Mouse (Mus musculus): ENCODE data around the gene Brms1l. TPM values are rescaled to one million over a fixed set of nuclear protein-coding genes. Genes with fewer than 3 reads are reported as not detected.
"Not testable (repeated sequence)": the region's sequence is repeated elsewhere in the genome, so short reads cannot be mapped to it uniquely, and the experiment has no call there.

Gene Brms1l
- polyA plus RNA-seq (2015; fragmentation: Nextera tagmentation; extraction: Ambion mirVana): 57.5 and 60.8 TPM in 2 replicates

DNA sequence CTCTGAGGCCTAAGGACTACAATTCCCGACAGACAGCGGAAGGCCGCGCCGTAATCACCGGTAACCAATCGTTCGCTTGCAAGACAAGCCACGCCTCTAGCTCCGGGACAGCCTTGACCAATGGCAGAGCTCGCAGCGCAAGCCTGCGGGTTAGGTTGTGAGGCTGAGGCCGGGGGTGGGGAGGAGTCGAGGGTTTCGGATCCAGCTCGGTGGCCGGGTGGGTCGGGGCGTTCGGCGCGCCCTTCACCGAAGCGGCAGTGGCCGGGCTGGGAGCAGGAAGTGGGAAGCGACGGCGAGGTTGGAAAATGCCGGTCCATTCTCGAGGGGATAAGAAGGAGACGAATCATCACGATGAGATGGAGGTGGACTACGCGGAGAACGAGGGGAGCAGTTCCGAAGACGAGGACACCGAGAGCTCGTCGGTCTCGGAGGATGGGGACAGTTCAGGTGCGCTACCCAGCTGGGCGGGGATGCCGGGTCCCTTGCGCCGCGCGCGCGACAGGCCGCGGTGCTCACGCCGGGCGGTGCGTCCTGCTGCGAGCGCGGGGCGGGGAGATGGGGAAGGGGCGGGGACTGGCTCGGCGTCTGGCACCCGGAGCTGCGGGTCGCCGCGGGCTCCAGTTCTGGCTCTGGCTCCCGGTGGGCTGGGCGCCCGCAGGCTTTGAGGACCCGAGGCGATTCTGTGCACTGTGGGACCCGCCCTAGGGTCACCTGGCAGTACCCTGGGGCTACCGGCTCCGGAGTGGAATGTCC is at the start of gene Brms1l:
TSS of gene Brms1l (plus strand) at position 126 of the 753 bp plus-strand sequence.
- Histone ChIP-seq H3K4me2 (replicated peaks) (peak within 1 kb of the TSS; percentile 78), H3K9ac (replicated peaks) (peak within 1 kb of the TSS; percentile 79), H3K27me3 (no peaks in the 10 kb centered on the region), H3K9me3 (no peaks in the 10 kb centered on the region), H3K36me3 (no peaks in the 10 kb centered on the region), H3K4me1 (peaks cover 13% of the 10 kb centered on the region), H3K4me3 (peak within 1 kb of the TSS; percentile 91), H3K27ac (replicated peaks) (peak within 1 kb of the TSS; percentile 94)
- WGBS: under 1% methylated on average over 73 of the region's 77 CpGs
- peak; percentile 100 for ATAC-seq (replicated peaks)

DNA sequence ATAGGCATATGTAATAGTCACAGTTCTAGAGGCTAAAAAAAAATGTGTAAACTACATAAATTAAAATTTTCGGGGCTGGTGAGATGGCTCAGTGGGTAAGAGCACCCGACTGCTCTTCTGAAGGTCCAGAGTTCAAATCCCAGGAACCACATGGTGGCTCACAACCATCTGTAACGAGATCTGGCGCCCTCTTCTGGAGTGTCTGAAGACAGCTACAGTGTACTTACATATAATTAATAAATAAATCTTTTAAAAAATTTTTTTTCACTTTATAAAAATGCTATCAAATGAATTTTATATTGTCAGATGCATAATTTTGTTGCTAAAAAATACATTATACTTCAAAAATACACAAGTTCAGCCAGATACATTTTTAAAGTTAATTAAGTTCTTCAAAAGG is 41.6 kb upstream of the Brms1l start:
- H3K4me3 ChIP-seq; H3K36me3 ChIP-seq; H3K4me1 ChIP-seq; H3K4me2 ChIP-seq (replicated peaks); ATAC-seq (replicated peaks); H3K9ac ChIP-seq (replicated peaks); H3K27me3 ChIP-seq; H3K27ac ChIP-seq (replicated peaks); H3K9me3 ChIP-seq: not testable (repeated sequence)
- WGBS: 82% methylated on average over 4 of the region's 4 CpGs

GRCm38 (mm10) chr12:55797103-55797502 is 39.0 kb upstream of the Brms1l start:
- no peak for ATAC-seq (replicated peaks)
- H3K4me2 ChIP-seq (replicated peaks): no peak overlapping the region
- WGBS: 84% methylated on average over 3 of the region's 3 CpGs
- no peak overlapping the region for H3K27ac ChIP-seq (replicated peaks)
- no peaks in the 10 kb centered on the region for H3K9me3 ChIP-seq
- no peaks in the 10 kb centered on the region for H3K4me1 ChIP-seq
- H3K9ac ChIP-seq (replicated peaks): no peak overlapping the region
- no peaks in the 10 kb centered on the region for H3K27me3 ChIP-seq
- H3K4me3 ChIP-seq: no peak overlapping the region
- H3K36me3 ChIP-seq: no peaks in the 10 kb centered on the region

- H3K4me2 ChIP-seq (replicated peaks): no peak overlapping the region
- no peak for ATAC-seq (replicated peaks)
- no peak overlapping the region for H3K27ac ChIP-seq (replicated peaks)
- H3K36me3 ChIP-seq: no peaks in the 10 kb centered on the region
- no peak overlapping the region for H3K9ac ChIP-seq (replicated peaks)
- 92% methylated on average over 4 of the region's 4 CpGs for WGBS
- no peak overlapping the region for H3K4me3 ChIP-seq
- H3K4me1 ChIP-seq: no peaks in the 10 kb centered on the region
- no peaks in the 10 kb centered on the region for H3K27me3 ChIP-seq
- H3K9me3 ChIP-seq: no peaks in the 10 kb centered on the region
These were observed 37.4 kb upstream of the Brms1l start for GRCm38 (mm10) chr12:55798745-55799144.

DNA sequence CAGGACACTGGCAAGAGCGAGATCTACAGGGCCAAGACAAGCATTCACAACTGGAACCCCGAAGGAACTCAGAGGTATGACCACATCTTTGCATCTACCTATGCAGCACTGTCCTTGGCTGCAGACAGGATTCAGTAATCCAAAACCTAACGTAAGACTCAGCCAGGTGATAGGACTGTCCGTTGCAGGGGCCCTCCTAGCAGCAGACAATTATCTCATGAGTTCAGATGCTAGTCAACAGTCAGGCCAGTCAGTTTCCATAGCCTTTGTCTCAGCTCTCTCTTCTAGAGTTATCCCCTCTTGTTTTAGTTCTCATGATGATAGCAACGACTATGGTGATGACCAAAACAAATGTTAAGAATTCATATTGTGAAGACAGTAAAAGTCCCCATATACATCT is 36.0 kb upstream of the Brms1l start:
- no peak for ATAC-seq (replicated peaks)
- H3K27ac ChIP-seq (replicated peaks): no peak overlapping the region
- 87% methylated on average over 5 of the region's 5 CpGs for WGBS

DNA sequence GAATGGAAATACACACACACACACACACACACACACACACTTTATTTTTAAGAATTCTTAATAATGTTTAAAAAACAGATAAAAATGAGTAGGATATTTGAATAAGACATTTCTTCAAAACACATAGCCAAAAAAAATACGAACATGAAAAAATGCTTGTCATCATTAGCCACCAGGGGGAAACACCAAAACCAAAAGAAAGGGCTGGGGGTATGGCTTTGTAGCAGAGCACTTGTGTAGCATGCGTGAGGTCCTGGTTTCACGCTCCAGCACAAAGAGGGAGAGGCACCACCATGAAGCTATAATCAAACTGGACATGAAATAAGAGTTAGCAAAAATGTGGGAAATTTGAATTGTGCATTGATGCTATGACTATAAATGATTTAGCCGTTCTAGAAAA is 35.0 kb upstream of the Brms1l start:
- Histone ChIP-seq H3K36me3 (no peaks in the 10 kb centered on the region), H3K9me3 (no peaks in the 10 kb centered on the region), H3K9ac (replicated peaks) (no peak overlapping the region), H3K4me2 (replicated peaks) (no peak overlapping the region), H3K4me3 (no peak overlapping the region), H3K27ac (replicated peaks) (no peak overlapping the region), H3K4me1 (peaks cover 3% of the 10 kb centered on the region; the same call in 1 of the 2 replicates), H3K27me3 (no peaks in the 10 kb centered on the region)
- no peak for ATAC-seq (replicated peaks)
- WGBS: 93% methylated on average over 4 of the region's 4 CpGs

More for the DNA sequence above, 36.0 kb upstream of the Brms1l start:
- no peaks in the 10 kb centered on the region for H3K36me3 ChIP-seq
- H3K4me3 ChIP-seq: no peak overlapping the region
- no peaks in the 10 kb centered on the region for H3K9me3 ChIP-seq
- H3K27me3 ChIP-seq: no peaks in the 10 kb centered on the region
- H3K4me2 ChIP-seq (replicated peaks): no peak overlapping the region
- peaks cover under 1% of the 10 kb centered on the region; the same call in 1 of the 2 replicates for H3K4me1 ChIP-seq
- H3K9ac ChIP-seq (replicated peaks): no peak overlapping the region

DNA sequence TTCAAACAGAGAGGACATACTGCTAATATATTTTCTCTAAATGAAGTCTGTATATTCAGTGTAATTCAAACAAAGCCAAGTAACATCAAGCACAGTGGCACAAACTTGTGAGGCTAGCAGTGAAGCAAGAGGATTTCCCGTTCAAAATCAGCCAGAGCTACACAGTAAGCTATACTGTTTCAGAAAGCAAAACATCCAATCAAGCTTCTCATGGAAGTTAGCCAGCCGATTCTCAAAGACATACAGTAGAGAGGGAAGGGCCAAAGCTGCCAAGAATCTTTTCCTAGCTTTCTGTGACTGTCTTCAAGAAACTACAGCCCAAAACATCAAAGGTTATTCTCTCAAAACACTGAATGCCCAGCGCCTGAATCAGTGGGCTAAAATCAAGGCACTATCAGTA is 31.1 kb upstream of the Brms1l start:
- Histone ChIP-seq H3K4me1 (peaks cover 3% of the 10 kb centered on the region; the same call in 1 of the 2 replicates), H3K27ac (replicated peaks) (peak overlapping the region; percentile 1; the same call in 1 of the 2 replicates), H3K4me3 (no peak overlapping the region), H3K9ac (replicated peaks) (no peak overlapping the region), H3K36me3 (no peaks in the 10 kb centered on the region), H3K27me3 (no peaks in the 10 kb centered on the region), H3K4me2 (replicated peaks) (no peak overlapping the region), H3K9me3 (no peaks in the 10 kb centered on the region)
- 28% methylated on average over 3 of the region's 3 CpGs for WGBS
- ATAC-seq (replicated peaks): no peak

- Histone ChIP-seq H3K4me3 (no peak overlapping the region), H3K36me3 (no peaks in the 10 kb centered on the region), H3K4me1 (peaks cover 13% of the 10 kb centered on the region), H3K27me3 (no peaks in the 10 kb centered on the region), H3K9me3 (no peaks in the 10 kb centered on the region), H3K9ac (replicated peaks) (no peak overlapping the region), H3K27ac (replicated peaks) (no peak overlapping the region), H3K4me2 (replicated peaks) (no peak overlapping the region)
- 96% methylated on average over 5 of the region's 5 CpGs for WGBS
- no peak for ATAC-seq (replicated peaks)
These were observed 19.6 kb upstream of the Brms1l start for GRCm38 (mm10) chr12:55816488-55816887.

GRCm38 (mm10) chr12:55820119-55820660 is 15.9 kb upstream of the Brms1l start:
- H3K36me3 ChIP-seq: no peaks in the 10 kb centered on the region
- peaks cover 13% of the 10 kb centered on the region for H3K4me1 ChIP-seq
- WGBS: 2% methylated on average over 27 of the region's 35 CpGs
- peak overlapping the region; percentile 93 for H3K9ac ChIP-seq (replicated peaks)
- H3K9me3 ChIP-seq: no peaks in the 10 kb centered on the region
- H3K27ac ChIP-seq (replicated peaks): peak overlapping the region; percentile 97
- peak overlapping the region; percentile 97 for H3K4me3 ChIP-seq
- peak overlapping the region; percentile 71 for H3K4me2 ChIP-seq (replicated peaks)
- ATAC-seq (replicated peaks): peak; percentile 26
- no peaks in the 10 kb centered on the region for H3K27me3 ChIP-seq

DNA sequence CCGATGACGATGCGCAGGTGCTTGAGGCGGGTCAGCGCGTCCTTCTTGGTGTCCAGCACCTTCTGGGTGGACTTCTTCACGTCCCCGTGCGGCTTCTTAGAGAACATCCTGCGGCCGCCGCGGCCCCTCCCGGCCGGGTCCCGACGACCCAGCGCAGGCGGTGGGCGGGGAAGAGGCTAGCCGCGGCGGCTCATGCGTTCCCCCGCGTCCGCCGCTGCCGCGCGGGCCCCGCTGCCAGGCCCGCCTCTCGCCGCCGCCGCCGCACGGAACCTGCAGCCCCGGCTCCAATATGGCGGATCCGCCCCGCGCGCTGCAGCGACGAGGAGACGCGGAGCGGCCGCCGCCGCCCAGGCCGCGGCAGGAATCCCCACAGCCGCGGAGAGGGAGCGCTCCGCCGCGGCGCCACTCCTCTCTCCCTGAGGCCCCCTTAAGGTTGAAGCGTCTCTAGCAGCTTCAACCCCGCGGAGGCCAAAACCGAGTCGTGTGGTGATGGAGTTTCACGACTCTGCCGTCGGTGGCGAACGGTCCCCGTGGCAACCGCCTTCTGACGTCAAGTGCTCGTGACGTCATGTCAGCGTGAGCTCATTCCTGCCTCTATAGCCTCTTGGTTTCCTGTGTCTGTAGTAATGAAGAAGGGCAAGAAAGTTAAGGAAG is 15.3 kb upstream of the Brms1l start, which contains the start of gene Ralgapa1:
TSS of gene Ralgapa1 (minus strand) at position 507 of the 654 bp plus-strand sequence.
- WGBS: 0% methylated on average over 73 of the region's 78 CpGs

GRCm38 (mm10) chr12:55824027-55824426 is 12.1 kb upstream of the Brms1l start:
- Histone ChIP-seq H3K27ac (replicated peaks) (no peak overlapping the region), H3K9ac (replicated peaks) (no peak overlapping the region), H3K4me3 (no peak overlapping the region), H3K9me3 (no peaks in the 10 kb centered on the region), H3K4me1 (peaks cover 10% of the 10 kb centered on the region), H3K4me2 (replicated peaks) (no peak overlapping the region), H3K27me3 (no peaks in the 10 kb centered on the region), H3K36me3 (no peaks in the 10 kb centered on the region)
- no peak for ATAC-seq (replicated peaks)
- WGBS: 89% methylated on average over 6 of the region's 6 CpGs

More for the DNA sequence above, 15.3 kb upstream of the Brms1l start, which contains the start of gene Ralgapa1:
- Histone ChIP-seq H3K27ac (replicated peaks) (peak within 1 kb of the TSS; percentile 97), H3K4me2 (replicated peaks) (peak within 1 kb of the TSS; percentile 71), H3K4me1 (peaks cover 13% of the 10 kb centered on the region), H3K9ac (replicated peaks) (peak within 1 kb of the TSS; percentile 93), H3K36me3 (no peaks in the 10 kb centered on the region), H3K4me3 (peak within 1 kb of the TSS; percentile 97), H3K27me3 (no peaks in the 10 kb centered on the region), H3K9me3 (no peaks in the 10 kb centered on the region)
- peak; percentile 98 for ATAC-seq (replicated peaks)

GRCm38 (mm10) chr12:55825537-55825936 is 10.6 kb upstream of the Brms1l start:
- no peaks in the 10 kb centered on the region for H3K36me3 ChIP-seq
- ATAC-seq (replicated peaks): no peak
- H3K4me3 ChIP-seq: no peak overlapping the region
- no peaks in the 10 kb centered on the region for H3K27me3 ChIP-seq
- no peak overlapping the region for H3K4me2 ChIP-seq (replicated peaks)
- no peaks in the 10 kb centered on the region for H3K4me1 ChIP-seq
- no peak overlapping the region for H3K27ac ChIP-seq (replicated peaks)
- no peak overlapping the region for H3K9ac ChIP-seq (replicated peaks)
- 82% methylated on average over 2 of the region's 2 CpGs for WGBS
- H3K9me3 ChIP-seq: no peaks in the 10 kb centered on the region
